Mouse (Mus musculus) cerebellum, postnatal 14 days (tissue): ENCODE data around the gene Pxk.
A peak's percentile ranks its signal among the peaks of the same experiment; 100 is the strongest.

Experiments
- DNase-seq, 2 experiments: peaks; one replicate each; pipeline ENCODE4 v3.0.0; 2021; ENCODE audit warnings: mixed read lengths in 2 of 2

Gene Pxk

DNA sequence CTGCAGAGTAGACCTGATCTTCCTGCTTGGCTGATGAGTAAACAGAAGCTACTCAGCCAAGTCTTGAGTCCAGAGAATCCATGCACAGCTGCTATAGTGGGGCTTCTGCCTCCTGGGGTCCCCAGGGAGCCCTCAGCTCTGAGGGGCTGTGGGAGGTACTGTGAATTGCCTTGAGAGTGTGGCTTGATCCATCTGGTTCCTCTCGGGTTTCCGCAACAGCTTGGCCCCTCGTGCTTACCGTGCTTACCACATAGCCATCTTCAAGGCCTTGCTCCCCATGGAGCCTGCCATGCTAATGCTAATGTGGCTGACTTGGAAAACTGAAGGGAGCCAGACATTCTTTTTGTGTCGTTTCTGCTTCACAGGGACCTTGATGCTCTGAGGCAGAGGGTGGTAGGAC lies 109.1 kb downstream of the Pxk start:
- peak in 1 of 2 experiments; percentile 27 for DNase-seq

DNA sequence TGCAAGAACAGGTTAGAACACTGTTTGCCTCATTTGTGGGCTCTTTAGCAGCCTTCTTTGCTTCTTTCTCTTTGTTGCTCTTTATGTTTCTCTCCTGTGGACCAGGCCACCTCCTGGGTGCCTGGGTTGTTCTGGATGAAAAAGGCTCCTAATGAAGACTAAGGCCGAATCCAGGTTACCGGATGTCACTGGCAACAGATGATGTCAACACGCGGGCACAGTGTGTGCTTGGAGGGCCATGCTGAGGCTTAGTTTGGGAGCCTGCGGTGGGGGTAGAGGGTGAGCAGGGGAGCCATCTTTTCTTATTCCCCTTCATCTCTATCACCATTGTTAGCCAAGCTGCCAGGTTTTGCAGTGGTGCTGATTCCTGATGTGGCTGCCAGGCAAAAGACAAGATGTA lies 109.5 kb downstream of the Pxk start:
- no peak for DNase-seq

DNA sequence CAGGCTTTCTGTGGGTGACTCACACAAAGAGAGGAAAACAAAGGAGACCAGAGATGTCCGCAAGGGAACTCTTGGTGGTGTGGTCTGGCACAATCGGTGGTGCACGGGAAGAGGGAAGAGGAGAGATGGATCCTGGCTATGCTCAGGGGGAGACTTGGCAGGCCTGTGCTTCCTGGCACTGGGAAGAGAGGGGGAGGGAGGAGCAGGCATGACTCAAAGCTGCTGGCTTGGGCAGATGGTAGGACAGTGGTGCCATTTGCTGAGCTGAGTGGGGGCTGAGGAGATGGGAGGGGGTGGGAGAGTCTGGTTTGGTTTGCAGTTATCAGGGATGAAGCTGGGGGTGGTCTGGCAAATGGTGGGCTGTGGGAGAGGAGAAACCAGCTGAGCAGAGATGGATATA lies 110.9 kb downstream of the Pxk start:
- peak; percentile 66 to 69 for DNase-seq

DNA sequence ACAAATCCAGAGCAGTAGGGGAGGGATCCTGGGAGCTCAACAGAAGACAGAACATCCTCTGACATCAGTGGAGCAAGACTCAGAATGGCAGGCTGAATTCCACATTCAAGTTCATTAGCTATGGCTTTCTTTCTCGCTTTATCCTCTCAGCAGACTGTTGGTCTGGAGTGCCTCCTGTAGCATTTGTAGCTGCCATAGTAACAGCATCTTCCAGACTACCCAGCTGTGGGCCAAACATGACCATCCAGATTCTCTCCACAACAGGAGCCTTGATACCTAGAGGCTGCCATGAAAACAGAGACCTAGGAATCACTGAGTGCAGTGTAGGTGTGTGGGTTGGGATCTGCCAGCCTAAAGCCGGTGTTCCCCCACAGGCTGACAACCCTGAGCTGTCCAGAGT lies 111.9 kb downstream of the Pxk start:
- no peak for DNase-seq

DNA sequence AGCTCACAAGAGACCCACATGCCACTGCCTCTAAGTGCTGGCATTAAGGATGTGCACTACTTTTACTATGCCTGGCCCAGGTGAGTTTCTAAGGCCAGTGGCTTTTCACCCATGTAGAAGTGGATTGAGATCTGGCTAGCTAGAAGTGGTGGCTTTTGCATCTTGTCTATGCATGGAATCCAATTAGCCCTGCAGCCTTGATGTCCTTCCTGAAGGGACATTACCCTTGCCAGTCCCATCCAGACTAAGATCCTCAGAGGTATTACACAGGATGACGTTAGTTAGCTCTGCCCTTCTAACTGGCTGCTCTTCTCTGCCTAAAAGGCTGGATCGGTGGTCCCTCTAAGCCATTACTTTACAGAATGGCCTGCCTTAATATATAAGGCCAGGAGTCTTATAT lies 115.0 kb downstream of the Pxk start:
- DNase-seq, result no peak

DNA sequence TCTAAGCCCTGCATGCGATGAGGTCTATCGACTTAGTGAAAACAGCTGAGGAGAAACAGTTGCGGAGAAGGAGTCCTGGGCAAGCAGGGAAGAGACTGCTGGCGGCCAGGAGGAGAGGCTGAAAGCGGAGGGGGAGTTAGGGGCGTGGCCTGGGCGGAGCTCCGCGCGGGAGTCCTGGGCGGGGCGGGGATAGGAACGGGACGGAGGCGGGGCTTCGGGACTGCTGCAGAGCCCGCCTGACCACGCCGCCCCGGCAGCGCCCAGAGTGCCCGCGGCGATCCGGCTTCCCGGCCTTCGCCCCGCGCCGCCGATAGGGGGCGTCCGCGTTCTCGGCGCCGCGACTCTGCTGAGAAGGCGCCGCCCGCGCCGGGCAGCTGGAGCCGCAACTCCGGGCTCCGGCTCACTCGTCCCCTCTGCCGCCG lies 115.8 kb downstream of the Pxk start, which contains the start of gene Kctd6:
TSS of gene Kctd6 (plus strand) at position 338 of the 422 bp plus-strand sequence.
- peak; percentile 99 for DNase-seq
